ENCODE assay signal across 25 mouse cellular contexts in genomic region chr2:168862694-168863093, GRCm38 (mm10).
A peak's percentile ranks its signal among the peaks of the same experiment; 100 is the strongest.
DNase-seq lines count a peak whose midpoint lies in the region; ATAC-seq and TF ChIP-seq lines count a peak whose summit lies in the region.
"Had no signal": no experiment of that assay in that cellular context is flagged by ENCODE, and none has a peak within 500 bp of the region (broad histone marks: within the 10 kb centered on the region; RNA-seq: fewer than 3 reads in every experiment).

No protein-coding gene starts in this region.

- peak; percentile 57 for DNase-seq in embryo, embryonic 10 days (ENCODE audit: low spot score)
- no peak for DNase-seq in embryo, embryonic 11 days
- DNase-seq in hindbrain, embryonic 10.5 days (ENCODE audit: low spot score): no peak
- DNase-seq in midbrain, postnatal 0 days (ENCODE audit: low spot score): no peak
- DNase-seq: adrenal gland, postnatal 10 days; adrenal gland, postnatal 36 days; cerebellum, adult 18-20 months; cerebellum, adult 9-10 months; cerebellum, postnatal 14 days; forebrain, postnatal 0 days; gastrocnemius, adult 2 months; gastrocnemius, postnatal 14 days; heart, adult 11 months; heart, postnatal 10 days; heart, postnatal 36 days had no signal

- no peak for TF ChIP-seq CTCF in midbrain, postnatal 0 days (IDR thresholded peaks at IDR 0.05)

- WGBS in hindbrain, embryonic 10.5 days: 33% methylated on average over 4 of the region's 4 CpGs
- WGBS in hindbrain, embryonic 16.5 days: 48% methylated on average over 4 of the region's 4 CpGs
- WGBS in midbrain, embryonic 12.5 days: 13% methylated on average over 4 of the region's 4 CpGs
- 27% methylated on average over 4 of the region's 4 CpGs for WGBS in midbrain, postnatal 0 days

- no peak overlapping the region for H3K4me2 ChIP-seq in hindbrain, embryonic 16.5 days (ENCODE audit: low read length)
- H3K4me2 ChIP-seq in midbrain, embryonic 12.5 days (replicated peaks): no peak overlapping the region
- no peak overlapping the region for H3K4me2 ChIP-seq in midbrain, postnatal 0 days (ENCODE audit: low read depth, low read length, poor library complexity, severe bottlenecking)
- H3K4me2 ChIP-seq: embryonic facial prominence, embryonic 13.5 days; forebrain, embryonic 13.5 days; heart, embryonic 12.5 days; heart, embryonic 15.5 days; hindbrain, embryonic 14.5 days had no signal

- H3K9ac ChIP-seq in hindbrain, embryonic 16.5 days (ENCODE audit: low read depth, low read length): no peak overlapping the region
- H3K9ac ChIP-seq in midbrain, embryonic 12.5 days (replicated peaks): no peak overlapping the region
- no peak overlapping the region for H3K9ac ChIP-seq in midbrain, postnatal 0 days (replicated peaks; ENCODE audit: low read length, poor library complexity, severe bottlenecking)
- H3K9ac ChIP-seq: embryonic facial prominence, embryonic 13.5 days; forebrain, embryonic 13.5 days; forebrain, postnatal 0 days; heart, embryonic 12.5 days; heart, embryonic 15.5 days; hindbrain, embryonic 14.5 days had no signal

- no peaks in the 10 kb centered on the region for H3K36me3 ChIP-seq in hindbrain, embryonic 10.5 days
- H3K36me3 ChIP-seq in hindbrain, embryonic 16.5 days (ENCODE audit: control insufficient read depth, insufficient read depth, low read length): no peaks in the 10 kb centered on the region
- no peaks in the 10 kb centered on the region for H3K36me3 ChIP-seq in midbrain, embryonic 12.5 days
- H3K36me3 ChIP-seq in midbrain, postnatal 0 days (ENCODE audit: insufficient read depth, low read length): no peaks in the 10 kb centered on the region
- H3K36me3 ChIP-seq: embryonic facial prominence, embryonic 13.5 days; heart, embryonic 12.5 days; heart, embryonic 15.5 days had no signal

- ATAC-seq in hindbrain, embryonic 16.5 days: no peak
- no peak for ATAC-seq in midbrain, embryonic 12.5 days (ENCODE audit: low FRiP score, low read depth)
- no peak for ATAC-seq in midbrain, postnatal 0 days (ENCODE audit: low FRiP score)
- ATAC-seq: activated CD4-positive, CD25-positive, alpha-beta regulatory T cell, adult 4 months; forebrain, embryonic 13.5 days; forebrain, postnatal 0 days; intestine, postnatal 0 days had no signal

- no peaks in the 10 kb centered on the region for H3K9me3 ChIP-seq in hindbrain, embryonic 10.5 days
- no peaks in the 10 kb centered on the region for H3K9me3 ChIP-seq in hindbrain, embryonic 16.5 days (ENCODE audit: control insufficient read depth, low read length)
- H3K9me3 ChIP-seq in midbrain, embryonic 12.5 days: no peaks in the 10 kb centered on the region
- no peaks in the 10 kb centered on the region for H3K9me3 ChIP-seq in midbrain, postnatal 0 days (ENCODE audit: low read length)
- H3K9me3 ChIP-seq: embryonic facial prominence, embryonic 13.5 days; forebrain, embryonic 13.5 days; heart, embryonic 12.5 days; heart, embryonic 15.5 days had no signal

- H3K27ac ChIP-seq in hindbrain, embryonic 10.5 days: peak overlapping the region; percentile 64
- no peak overlapping the region for H3K27ac ChIP-seq in hindbrain, embryonic 16.5 days (ENCODE audit: low read depth, low read length)
- 0 out of 2 replicates have a peak overlapping the region, but pooled peaks have one; percentile 30 for H3K27ac ChIP-seq in midbrain, embryonic 12.5 days (replicated peaks)
- no peak overlapping the region for H3K27ac ChIP-seq in midbrain, postnatal 0 days (ENCODE audit: low read depth, low read length)
- H3K27ac ChIP-seq: embryonic facial prominence, embryonic 13.5 days; forebrain, embryonic 13.5 days; gastrocnemius, adult 2 months; heart, embryonic 15.5 days; hindbrain, embryonic 14.5 days had no signal

- peaks cover 34% of the 10 kb centered on the region for H3K4me1 ChIP-seq in hindbrain, embryonic 10.5 days (replicated peaks)
- H3K4me1 ChIP-seq in hindbrain, embryonic 16.5 days (ENCODE audit: control insufficient read depth, insufficient read depth, low read depth, low read length): no peaks in the 10 kb centered on the region; the same call in 1 of the 2 replicates
- peaks cover 24% of the 10 kb centered on the region for H3K4me1 ChIP-seq in midbrain, embryonic 12.5 days
- H3K4me1 ChIP-seq in midbrain, postnatal 0 days (ENCODE audit: insufficient read depth, low read length): no peaks in the 10 kb centered on the region

- H3K27me3 ChIP-seq in hindbrain, embryonic 10.5 days (ENCODE audit: insufficient read depth, poor library complexity, severe bottlenecking): peaks cover 70% of the 10 kb centered on the region
- no peaks in the 10 kb centered on the region for H3K27me3 ChIP-seq in hindbrain, embryonic 16.5 days (replicated peaks; ENCODE audit: control insufficient read depth, insufficient read depth, low read length)
- peaks cover 4% of the 10 kb centered on the region for H3K27me3 ChIP-seq in midbrain, embryonic 12.5 days
- H3K27me3 ChIP-seq in midbrain, postnatal 0 days (ENCODE audit: insufficient read depth, low read length): no peaks in the 10 kb centered on the region
- H3K27me3 ChIP-seq: embryonic facial prominence, embryonic 13.5 days; heart, embryonic 12.5 days; heart, embryonic 15.5 days had no signal

- H3K4me3 ChIP-seq in hindbrain, embryonic 10.5 days: no peak overlapping the region
- H3K4me3 ChIP-seq in hindbrain, embryonic 16.5 days (ENCODE audit: low read length): no peak overlapping the region
- H3K4me3 ChIP-seq in midbrain, embryonic 12.5 days: no peak overlapping the region
- no peak overlapping the region for H3K4me3 ChIP-seq in midbrain, postnatal 0 days (ENCODE audit: low read depth, low read length)
- H3K4me3 ChIP-seq: embryonic facial prominence, embryonic 13.5 days; erythroblast, embryonic 14.5 days; forebrain, embryonic 13.5 days; gastrocnemius, adult 2 months; heart, embryonic 12.5 days; heart, embryonic 15.5 days had no signal

Comparison
In these comparisons a context has a peak if more than half of its experiments do, and no peak if none do; other contexts are left out.
1. H3K27ac ChIP-seq: peak in hindbrain, embryonic 10.5 days (single experiment) and midbrain, embryonic 12.5 days (single experiment); none in hindbrain, embryonic 16.5 days (single experiment) and midbrain, postnatal 0 days (single experiment).